Mouse (Mus musculus): ENCODE measurements at regions not wholly inside any gene's neighbourhood (a gene's known extent, or its start where the extent isn't known, plus 50 kb on each side); places are given as distances from the start of the nearest gene placed in this dataset.
A peak's percentile ranks its signal among the peaks of the same experiment; 100 is the strongest.

DNA sequence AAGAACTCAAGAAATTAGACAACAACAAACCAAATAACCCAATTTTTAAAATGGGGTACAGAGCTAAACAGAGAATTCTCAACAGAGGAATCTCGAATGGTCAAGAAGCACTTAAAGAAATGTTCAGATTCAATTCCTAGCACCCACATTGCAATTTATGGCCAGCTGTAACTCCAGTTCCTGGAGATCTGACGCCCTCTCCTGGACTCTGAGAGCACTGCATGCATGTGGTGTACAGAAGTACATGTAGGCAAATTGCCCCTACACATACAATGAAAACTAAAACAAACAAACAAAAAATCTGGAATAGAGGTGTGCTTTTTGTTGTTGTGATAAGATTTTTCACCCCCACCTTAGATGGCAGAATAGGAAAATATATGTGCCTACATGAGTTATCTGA is 222.7 kb downstream of the Bcl2l11 start:
- no peaks in the 10 kb centered on the region for H3K4me1 ChIP-seq (replicated peaks; ENCODE audit: low read depth, low read length)
- no peaks in the 10 kb centered on the region for H3K36me3 ChIP-seq (ENCODE audit: insufficient read depth, low read length)

DNA sequence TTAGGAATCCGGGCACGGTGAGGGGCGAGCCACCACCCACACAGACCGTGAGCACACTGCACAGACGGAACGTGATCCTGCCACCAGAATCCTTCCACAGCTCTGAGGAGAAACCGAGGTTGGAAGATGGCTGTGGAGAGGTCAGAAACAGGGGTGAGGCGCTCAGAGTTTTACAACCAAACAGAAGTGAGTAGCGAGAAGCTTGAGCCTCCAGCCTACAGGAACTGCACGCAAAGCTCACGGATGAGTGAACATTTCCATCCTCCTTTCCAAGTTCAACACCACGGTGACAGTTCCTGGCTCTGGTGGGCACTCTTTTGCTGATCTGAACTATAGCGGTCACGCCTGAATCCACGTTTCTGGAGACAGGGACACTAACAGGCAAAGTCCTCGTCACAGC is 225.6 kb downstream of the Bcl2l11 start:
- TF ChIP-seq NANOG (IDR thresholded peaks at IDR 0.05; ENCODE audit: borderline replicate concordance, low read length) (no peak), CTCF (conservative IDR thresholded peaks at IDR 0.05; ENCODE audit: low read length) (no peak), POU5F1 (IDR thresholded peaks at IDR 0.05; ENCODE audit: borderline replicate concordance, low read length) (no peak)
- no peaks in the 10 kb centered on the region for H3K27me3 ChIP-seq (ENCODE audit: insufficient read depth, low read length)
- H3K36me3 ChIP-seq (ENCODE audit: insufficient read depth, low read length), result no peaks in the 10 kb centered on the region
- H3K9me3 ChIP-seq (ENCODE audit: low read length), result no peaks in the 10 kb centered on the region
- no peaks in the 10 kb centered on the region for H3K4me1 ChIP-seq (replicated peaks; ENCODE audit: low read depth, low read length)
- H3K4me3 ChIP-seq (replicated peaks; ENCODE audit: low read length), result no peak overlapping the region

More for the DNA sequence above, 222.7 kb downstream of the Bcl2l11 start:
- no peak for TF ChIP-seq NANOG (IDR thresholded peaks at IDR 0.05; ENCODE audit: borderline replicate concordance, low read length)
- no peak for TF ChIP-seq POU5F1 (IDR thresholded peaks at IDR 0.05; ENCODE audit: borderline replicate concordance, low read length)
- TF ChIP-seq CTCF (conservative IDR thresholded peaks at IDR 0.05; ENCODE audit: low read length), result peak; percentile 58
- Histone ChIP-seq H3K9me3 (ENCODE audit: low read length) (no peaks in the 10 kb centered on the region), H3K27me3 (ENCODE audit: insufficient read depth, low read length) (no peaks in the 10 kb centered on the region), H3K4me3 (replicated peaks; ENCODE audit: low read length) (no peak overlapping the region)

DNA sequence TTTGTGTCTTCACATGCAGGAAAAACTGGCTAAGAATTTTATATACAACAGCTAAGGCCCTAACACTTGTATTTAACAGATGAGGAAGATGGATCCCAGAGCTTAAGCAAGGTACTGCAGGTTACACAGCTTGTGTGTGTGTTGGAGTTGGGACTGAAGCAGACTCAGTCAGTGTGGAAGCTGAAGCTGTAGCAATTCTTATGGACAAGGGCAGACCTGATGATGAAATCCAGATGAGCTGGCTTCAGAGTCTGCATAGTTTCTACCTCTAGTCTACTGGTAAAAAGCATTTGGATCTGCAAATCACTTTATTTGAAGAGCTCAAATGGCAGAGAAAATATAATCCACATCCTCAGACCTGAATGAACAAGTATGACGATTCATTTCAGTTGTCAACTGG is 226.7 kb downstream of the Bcl2l11 start:
- Histone ChIP-seq H3K4me1 (replicated peaks; ENCODE audit: low read depth, low read length) (peaks cover 5% of the 10 kb centered on the region; the same call in 1 of the 2 replicates), H3K36me3 (ENCODE audit: insufficient read depth, low read length) (no peaks in the 10 kb centered on the region), H3K4me3 (replicated peaks; ENCODE audit: low read length) (no peak overlapping the region), H3K9me3 (ENCODE audit: low read length) (no peaks in the 10 kb centered on the region), H3K27me3 (ENCODE audit: insufficient read depth, low read length) (no peaks in the 10 kb centered on the region)
- TF ChIP-seq POU5F1 (IDR thresholded peaks at IDR 0.05; ENCODE audit: borderline replicate concordance, low read length), result no peak
- TF ChIP-seq CTCF (conservative IDR thresholded peaks at IDR 0.05; ENCODE audit: low read length), result no peak
- no peak for TF ChIP-seq NANOG (IDR thresholded peaks at IDR 0.05; ENCODE audit: borderline replicate concordance, low read length)

DNA sequence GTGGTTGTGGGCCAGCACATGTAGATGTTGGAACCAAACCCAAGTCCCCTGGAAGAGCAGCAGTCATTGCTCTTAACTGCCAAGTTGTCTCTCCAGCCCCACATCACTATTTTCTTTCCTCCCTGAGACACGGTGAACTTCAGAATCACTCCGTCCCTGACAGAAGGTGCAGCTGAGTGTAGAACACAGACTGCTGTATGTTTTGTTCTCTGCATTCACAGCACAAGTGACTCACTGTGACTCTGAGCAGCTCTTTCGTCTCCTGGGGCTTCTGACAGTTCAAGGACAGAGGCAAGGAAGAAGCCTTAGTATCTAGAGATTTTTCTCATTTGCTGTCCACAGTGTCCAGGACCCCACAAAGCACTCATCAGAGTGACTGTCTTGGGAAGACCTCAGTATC is 227.6 kb downstream of the Bcl2l11 start:
- Histone ChIP-seq H3K9me3 (ENCODE audit: low read length) (no peaks in the 10 kb centered on the region), H3K27me3 (ENCODE audit: insufficient read depth, low read length) (no peaks in the 10 kb centered on the region), H3K36me3 (ENCODE audit: insufficient read depth, low read length) (no peaks in the 10 kb centered on the region), H3K4me1 (replicated peaks; ENCODE audit: low read depth, low read length) (peaks cover 6% of the 10 kb centered on the region; the same call in 1 of the 2 replicates), H3K4me3 (replicated peaks; ENCODE audit: low read length) (no peak overlapping the region)
- TF ChIP-seq POU5F1 (IDR thresholded peaks at IDR 0.05; ENCODE audit: borderline replicate concordance, low read length) (no peak), NANOG (IDR thresholded peaks at IDR 0.05; ENCODE audit: borderline replicate concordance, low read length) (no peak), CTCF (conservative IDR thresholded peaks at IDR 0.05; ENCODE audit: low read length) (no peak)

DNA sequence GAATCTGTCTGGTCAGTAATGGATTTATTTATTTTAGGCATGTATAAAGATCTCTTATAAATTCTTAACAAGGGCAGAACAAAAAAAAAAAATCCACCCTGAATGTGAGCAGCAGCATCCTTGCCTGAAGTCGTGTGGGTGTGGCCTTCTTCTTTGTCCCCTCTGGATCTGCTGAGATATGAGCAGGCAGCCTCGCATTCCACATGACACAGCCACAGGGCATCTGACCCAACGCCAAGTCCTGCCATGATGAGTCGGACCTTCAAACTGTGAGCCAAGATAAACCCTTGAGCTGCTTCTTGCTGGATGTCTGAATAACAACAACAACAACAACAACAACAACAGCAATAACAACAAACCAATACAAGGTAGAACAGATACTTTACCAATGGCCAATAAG is 230.5 kb downstream of the Bcl2l11 start:
- Histone ChIP-seq H3K4me3 (replicated peaks; ENCODE audit: low read length) (no peak overlapping the region), H3K36me3 (ENCODE audit: insufficient read depth, low read length) (no peaks in the 10 kb centered on the region), H3K9me3 (ENCODE audit: low read length) (no peaks in the 10 kb centered on the region), H3K4me1 (replicated peaks; ENCODE audit: low read depth, low read length) (peaks cover 27% of the 10 kb centered on the region), H3K27me3 (ENCODE audit: insufficient read depth, low read length) (no peaks in the 10 kb centered on the region)
- no peak for TF ChIP-seq NANOG (IDR thresholded peaks at IDR 0.05; ENCODE audit: borderline replicate concordance, low read length)
- no peak for TF ChIP-seq POU5F1 (IDR thresholded peaks at IDR 0.05; ENCODE audit: borderline replicate concordance, low read length)
- no peak for TF ChIP-seq CTCF (conservative IDR thresholded peaks at IDR 0.05; ENCODE audit: low read length)

DNA sequence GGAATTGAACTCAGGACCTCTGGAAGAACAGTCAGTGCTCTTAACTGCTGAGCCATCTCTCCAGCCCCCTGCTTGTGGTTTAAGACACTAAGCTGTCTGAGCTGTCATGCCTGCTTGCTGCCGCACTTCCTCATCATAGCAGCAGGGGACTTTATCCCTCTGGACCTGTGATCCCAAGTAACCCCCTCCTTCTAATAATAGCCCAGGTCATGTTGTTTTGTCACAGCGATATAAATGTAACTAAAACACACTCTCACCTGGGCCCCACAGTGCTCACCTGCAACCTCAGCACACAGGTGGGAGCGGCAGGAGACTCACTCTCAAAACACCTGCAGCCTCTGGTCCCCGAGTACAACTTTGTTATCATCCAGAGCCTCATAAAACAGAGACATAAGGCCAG is 231.9 kb upstream of the Spdye4c start:
- no peak for TF ChIP-seq NANOG (IDR thresholded peaks at IDR 0.05; ENCODE audit: borderline replicate concordance, low read length)
- TF ChIP-seq POU5F1 (IDR thresholded peaks at IDR 0.05; ENCODE audit: borderline replicate concordance, low read length), result no peak
- TF ChIP-seq CTCF (conservative IDR thresholded peaks at IDR 0.05; ENCODE audit: low read length), result no peak
- no peaks in the 10 kb centered on the region; the same call in 1 of the 2 replicates for H3K27me3 ChIP-seq (ENCODE audit: insufficient read depth, low read length)
- no peaks in the 10 kb centered on the region for H3K36me3 ChIP-seq (ENCODE audit: insufficient read depth, low read length)

DNA sequence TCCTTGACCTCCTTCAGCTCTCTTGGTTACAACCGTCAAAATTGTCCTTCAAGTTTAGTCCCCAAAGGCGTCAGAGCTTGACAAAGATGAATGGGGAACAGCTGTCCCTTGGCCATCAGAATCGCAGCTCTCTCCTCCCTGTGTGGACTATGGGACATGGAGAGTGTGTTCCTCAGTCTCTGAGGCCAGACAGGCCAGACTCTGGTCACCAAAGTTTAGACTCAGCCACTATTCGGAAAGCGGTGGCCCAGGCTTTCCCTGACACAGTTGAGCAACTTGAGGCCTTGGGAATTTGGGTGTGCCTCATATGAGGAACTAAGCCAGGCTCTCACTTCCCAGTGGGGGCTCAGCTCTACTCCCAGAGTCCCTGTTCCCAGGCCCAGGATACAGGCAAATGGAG is 230.5 kb upstream of the Spdye4c start:
- H3K4me3 ChIP-seq (replicated peaks; ENCODE audit: low read length), result no peak overlapping the region

More for the DNA sequence above, 231.9 kb upstream of the Spdye4c start:
- H3K9me3 ChIP-seq (ENCODE audit: low read length), result no peaks in the 10 kb centered on the region
- peaks cover 36% of the 10 kb centered on the region for H3K4me1 ChIP-seq (replicated peaks; ENCODE audit: low read depth, low read length)
- no peak overlapping the region for H3K4me3 ChIP-seq (replicated peaks; ENCODE audit: low read length)

DNA sequence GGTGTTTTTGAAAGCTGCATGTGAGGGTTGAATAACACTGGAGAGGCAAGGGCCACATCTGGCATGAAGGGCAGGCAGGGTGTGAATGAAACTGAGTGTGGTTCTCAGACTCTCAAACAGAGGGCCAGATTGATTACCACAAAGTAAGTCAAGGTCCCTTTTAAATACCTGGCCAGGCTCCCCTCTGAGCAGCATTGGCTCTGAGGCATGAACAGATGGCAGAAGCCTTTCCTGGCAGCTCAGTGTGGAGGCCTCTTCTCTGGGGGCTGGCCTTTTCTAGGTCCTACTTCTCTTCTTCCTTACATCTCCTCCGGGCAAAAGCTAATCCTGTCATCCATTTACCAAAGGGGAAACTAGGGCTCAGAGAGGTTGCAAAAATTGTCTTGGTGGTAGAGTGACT is 229.6 kb upstream of the Spdye4c start:
- peaks cover 43% of the 10 kb centered on the region for H3K4me1 ChIP-seq (replicated peaks; ENCODE audit: low read depth, low read length)
- H3K4me3 ChIP-seq (replicated peaks; ENCODE audit: low read length), result no peak overlapping the region
- 0 out of 2 replicates have a peak, but pooled peaks cover 1% of the 10 kb centered on the region for H3K9me3 ChIP-seq (ENCODE audit: low read length)
- no peaks in the 10 kb centered on the region for H3K36me3 ChIP-seq (ENCODE audit: insufficient read depth, low read length)
- H3K27me3 ChIP-seq (ENCODE audit: insufficient read depth, low read length), result no peaks in the 10 kb centered on the region; the same call in 1 of the 2 replicates
- TF ChIP-seq POU5F1 (IDR thresholded peaks at IDR 0.05; ENCODE audit: borderline replicate concordance, low read length) (no peak), NANOG (IDR thresholded peaks at IDR 0.05; ENCODE audit: borderline replicate concordance, low read length) (no peak), CTCF (conservative IDR thresholded peaks at IDR 0.05; ENCODE audit: low read length) (no peak)

More for the DNA sequence above, 230.5 kb upstream of the Spdye4c start:
- no peak for TF ChIP-seq CTCF (conservative IDR thresholded peaks at IDR 0.05; ENCODE audit: low read length)
- TF ChIP-seq POU5F1 (IDR thresholded peaks at IDR 0.05; ENCODE audit: borderline replicate concordance, low read length), result no peak
- no peak for TF ChIP-seq NANOG (IDR thresholded peaks at IDR 0.05; ENCODE audit: borderline replicate concordance, low read length)
- Histone ChIP-seq H3K27me3 (ENCODE audit: insufficient read depth, low read length) (no peaks in the 10 kb centered on the region; the same call in 1 of the 2 replicates), H3K4me1 (replicated peaks; ENCODE audit: low read depth, low read length) (peaks cover 43% of the 10 kb centered on the region), H3K36me3 (ENCODE audit: insufficient read depth, low read length) (no peaks in the 10 kb centered on the region), H3K9me3 (ENCODE audit: low read length) (no peaks in the 10 kb centered on the region)

DNA sequence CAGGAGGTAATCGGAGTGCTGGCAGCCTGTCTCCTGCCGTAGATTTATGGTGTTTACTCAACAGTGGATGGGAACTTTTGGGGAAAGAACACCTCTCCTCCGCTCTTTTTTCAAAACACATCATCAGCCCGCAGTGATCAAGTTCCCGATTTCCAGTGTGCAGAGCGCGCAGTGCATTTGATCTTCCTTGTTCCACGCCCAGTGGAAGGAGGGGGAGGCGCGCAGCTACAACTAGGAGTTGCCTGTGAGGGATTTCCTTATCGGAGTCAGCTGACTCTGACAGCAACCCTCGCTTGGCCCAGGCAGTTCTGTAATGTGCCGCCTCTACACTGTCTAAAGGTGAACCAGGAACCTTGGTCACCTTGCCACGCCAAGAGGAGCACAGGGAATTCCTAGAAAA is 226.8 kb upstream of the Spdye4c start:
- Histone ChIP-seq H3K4me3 (replicated peaks; ENCODE audit: low read length) (no peak overlapping the region), H3K9me3 (ENCODE audit: low read length) (0 out of 2 replicates have a peak, but pooled peaks cover 4% of the 10 kb centered on the region), H3K36me3 (ENCODE audit: insufficient read depth, low read length) (no peaks in the 10 kb centered on the region), H3K4me1 (replicated peaks; ENCODE audit: low read depth, low read length) (peaks cover 37% of the 10 kb centered on the region), H3K27me3 (ENCODE audit: insufficient read depth, low read length) (no peaks in the 10 kb centered on the region; the same call in 1 of the 2 replicates)
- no peak for TF ChIP-seq NANOG (IDR thresholded peaks at IDR 0.05; ENCODE audit: borderline replicate concordance, low read length)
- TF ChIP-seq POU5F1 (IDR thresholded peaks at IDR 0.05; ENCODE audit: borderline replicate concordance, low read length), result no peak
- TF ChIP-seq CTCF (conservative IDR thresholded peaks at IDR 0.05; ENCODE audit: low read length), result no peak

Data from E14TG2a.4 (cell line).